Mouse (Mus musculus) cerebellum, postnatal 4 days (tissue): ENCODE data around the gene H2afv.

Source experiments
- DNase-seq, 2 experiments: peaks; one replicate each; pipeline ENCODE4 v3.0.0; 2022; ENCODE audit warnings: low spot score in 2 of 2, mixed read lengths in 1 of 2

The H2afv gene

GRCm38 (mm10) chr11:6444077-6444853 is at the start of gene H2afv:
Gene H2afv (minus strand): TSS chr11:6444443.
- DNase-seq, result peak; percentile 99 to 100

- DNase-seq, result peak in 1 of 2 experiments; percentile 63
Measured at GRCm38 (mm10) chr11:6489691-6490503, 45.7 kb upstream of the H2afv start.

- DNase-seq, result peak in 1 of 2 experiments; percentile 25
Measured at GRCm38 (mm10) chr11:6489257-6489656, 45.0 kb upstream of the H2afv start.

GRCm38 (mm10) chr11:6488041-6488684 is 43.9 kb upstream of the H2afv start:
- DNase-seq, result no peak

- DNase-seq, result no peak
Measured at GRCm38 (mm10) chr11:6487496-6487895, 43.3 kb upstream of the H2afv start.

GRCm38 (mm10) chr11:6486916-6487315 is 42.7 kb upstream of the H2afv start:
- DNase-seq, result no peak

GRCm38 (mm10) chr11:6484244-6484959 is 40.2 kb upstream of the H2afv start:
- DNase-seq, result no peak

- no peak for DNase-seq
Measured at GRCm38 (mm10) chr11:6483103-6483502, 38.9 kb upstream of the H2afv start.

GRCm38 (mm10) chr11:6481669-6482185 is 37.5 kb upstream of the H2afv start:
- peak in 1 of 2 experiments; percentile 73 for DNase-seq

- no peak for DNase-seq
Measured at GRCm38 (mm10) chr11:6480681-6481405, 36.6 kb upstream of the H2afv start.

GRCm38 (mm10) chr11:6480191-6480590 is 35.9 kb upstream of the H2afv start:
- peak in 1 of 2 experiments; percentile 43 for DNase-seq

- DNase-seq, result no peak
Measured at GRCm38 (mm10) chr11:6479231-6479630, 35.0 kb upstream of the H2afv start.

GRCm38 (mm10) chr11:6477350-6477749 is 33.1 kb upstream of the H2afv start:
- DNase-seq, result no peak

GRCm38 (mm10) chr11:6476876-6477275 is 32.6 kb upstream of the H2afv start:
- no peak for DNase-seq

- peak; percentile 79 to 94 for DNase-seq
Measured at GRCm38 (mm10) chr11:6475867-6476484, 31.7 kb upstream of the H2afv start, which contains the start of gene Purb. Gene Purb (minus strand): TSS chr11:6475917.

- peak in 1 of 2 experiments; percentile 55 for DNase-seq
Measured at GRCm38 (mm10) chr11:6474874-6475731, 30.9 kb upstream of the H2afv start.

- no peak for DNase-seq
Measured at GRCm38 (mm10) chr11:6474381-6474780, 30.1 kb upstream of the H2afv start.

GRCm38 (mm10) chr11:6472076-6472475 is 27.8 kb upstream of the H2afv start:
- no peak for DNase-seq

GRCm38 (mm10) chr11:6471493-6471892 is 27.2 kb upstream of the H2afv start:
- no peak for DNase-seq
